Mouse (Mus musculus) heart, embryonic 11.5 days (tissue): ENCODE measurements around the gene Rnf39. TPM values are rescaled to one million over a fixed set of nuclear protein-coding genes. Genes with fewer than 3 reads are reported as not detected.

Source experiments
- ATAC-seq: fragments of 200-750 bp; cut with Nextera tagmentation; replicated peaks from 2 replicates; pipeline ENCODE4 v1.8.0; 2017; ENCODE audit warnings: moderate library complexity; ENCODE audit not compliant: insufficient number of reproducible peaks, low FRiP score, low TSS enrichment
- H3K27ac ChIP-seq: fragments of 300-500 bp; sonication (generic); 2 replicates; pipeline ENCODE4 v1.5.1; 2014; ENCODE audit warnings: mild to moderate bottlenecking, low read depth, low read length
- H3K27me3 ChIP-seq: fragments of 300-500 bp; sonication (generic); 2 replicates; pipeline ENCODE4 v1.6.1; 2014; ENCODE audit warnings: mild to moderate bottlenecking, low read length, mixed read lengths; ENCODE audit not compliant: control insufficient read depth, insufficient read depth
- H3K36me3 ChIP-seq: fragments of 300-500 bp; sonication (generic); 2 replicates; pipeline ENCODE4 v1.6.1; 2014; ENCODE audit warnings: mild to moderate bottlenecking, low read length, moderate library complexity, mixed read lengths; ENCODE audit not compliant: control insufficient read depth, insufficient read depth
- H3K4me1 ChIP-seq: fragments of 300-500 bp; sonication (generic); 2 replicates; pipeline ENCODE4 v1.6.1; 2014; ENCODE audit warnings: low read length; ENCODE audit not compliant: control insufficient read depth, insufficient read depth
- H3K4me2 ChIP-seq: fragments of 300-500 bp; sonication (generic); 2 replicates; pipeline ENCODE4 v1.6.1; 2014; ENCODE audit warnings: mild to moderate bottlenecking, moderate library complexity
- H3K4me3 ChIP-seq: fragments of 300-500 bp; sonication (generic); 2 replicates; pipeline ENCODE4 v1.5.1; 2014; ENCODE audit warnings: low read depth, low read length
- H3K9ac ChIP-seq: fragments of 300-500 bp; sonication (generic); 2 replicates; pipeline ENCODE4 v1.6.1; 2014; ENCODE audit warnings: mild to moderate bottlenecking, low read depth, low read length, moderate library complexity
- H3K9me3 ChIP-seq: fragments of 300-500 bp; sonication (generic); replicated peaks from 2 replicates; pipeline ENCODE4 v1.6.1; 2016; ENCODE audit warnings: low read length; ENCODE audit not compliant: control insufficient read depth
- WGBS: fragments of 180-500 bp; shearing (Covaris S2); extraction: QIAGEN DNeasy Blood & Tissue Kit; methylation state at CpG from one replicate; pipeline ENCODE4 v1.1.7; 2014; ENCODE audit not compliant: insufficient replicate concordance; 5-methylcytosine and 5-hydroxymethylcytosine counted together
- polyA plus RNA-seq: library from polyadenylated mRNA; unstranded; fragments of >200 nt; fragmentation: Nextera tagmentation; extraction: Ambion mirVana; gene quantifications from 2 replicates; pipeline ENCODE4 v1.2.1, GENCODE M21; 2014

Gene Rnf39
- polyA plus RNA-seq = 0.10 and 0.17 TPM in 2 replicates

DNA sequence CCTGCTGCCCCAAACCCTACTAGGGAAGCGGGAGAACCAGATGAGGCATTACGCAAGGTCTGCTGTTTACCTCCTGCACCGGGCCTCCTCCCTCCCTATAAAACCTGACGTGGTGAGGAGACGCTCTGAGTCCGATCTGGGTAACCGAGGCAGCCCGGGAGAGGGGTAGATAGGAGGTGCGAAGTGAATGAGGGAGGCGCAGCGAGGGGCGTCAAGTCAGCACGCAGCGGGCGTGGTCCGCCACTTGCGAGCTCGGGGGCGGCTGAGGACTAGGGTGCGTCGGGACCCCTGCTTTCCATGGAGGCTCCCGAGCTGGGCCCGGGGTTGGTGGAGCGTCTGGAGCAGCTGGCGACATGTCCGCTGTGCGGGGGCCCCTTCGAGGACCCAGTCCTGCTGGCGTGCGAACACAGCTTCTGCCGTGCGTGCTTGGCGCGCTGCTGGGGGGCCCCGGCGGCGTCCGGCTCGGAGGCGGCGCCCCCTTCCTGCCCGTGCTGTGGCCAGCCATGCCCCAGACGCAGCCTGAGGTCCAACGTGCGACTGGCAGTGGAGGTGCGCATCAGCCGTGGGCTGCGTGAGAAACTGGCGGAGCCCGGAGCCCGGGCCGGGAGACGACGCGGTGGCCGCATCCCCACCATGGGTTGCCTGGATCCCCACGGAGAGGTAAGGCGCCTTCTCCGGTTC is at the start of gene Rnf39:
Rnf39 (plus strand) TSS at position 128 of the 681 bp plus-strand sequence.
- H3K4me3 ChIP-seq = peak within 1 kb of the TSS; percentile 42
- H3K9me3 ChIP-seq = no peaks in the 10 kb centered on the region
- peaks cover 68% of the 10 kb centered on the region for H3K27me3 ChIP-seq
- H3K9ac ChIP-seq = no peak within 1 kb of the TSS
- peaks cover 14% of the 10 kb centered on the region; the same call in 1 of the 2 replicates for H3K4me1 ChIP-seq
- WGBS = 2% methylated on average over 59 of the region's 59 CpGs
- no peak within 1 kb of the TSS for H3K27ac ChIP-seq
- ATAC-seq = no peak
- H3K4me2 ChIP-seq = peak within 1 kb of the TSS; percentile 74
- H3K36me3 ChIP-seq = no peaks in the 10 kb centered on the region

GRCm38 (mm10) chr17:36893387-36893786 is 49.3 kb upstream of the Rnf39 start:
- Histone ChIP-seq H3K27ac (no peak overlapping the region), H3K36me3 (no peaks in the 10 kb centered on the region), H3K4me1 (no peaks in the 10 kb centered on the region), H3K9me3 (no peaks in the 10 kb centered on the region), H3K27me3 (peaks cover 7% of the 10 kb centered on the region; the same call in 1 of the 2 replicates), H3K4me2 (no peak overlapping the region), H3K9ac (no peak overlapping the region), H3K4me3 (no peak overlapping the region)
- 45% methylated on average over 5 of the region's 5 CpGs for WGBS
- ATAC-seq = no peak

- Histone ChIP-seq H3K4me3 (no peak overlapping the region), H3K4me2 (no peak overlapping the region), H3K9me3 (no peaks in the 10 kb centered on the region), H3K27ac (no peak overlapping the region), H3K9ac (no peak overlapping the region), H3K27me3 (no peaks in the 10 kb centered on the region), H3K4me1 (no peaks in the 10 kb centered on the region), H3K36me3 (no peaks in the 10 kb centered on the region)
- 93% methylated on average over 1 of the region's 1 CpGs for WGBS
- no peak for ATAC-seq
Measured at GRCm38 (mm10) chr17:36896583-36896982, 46.1 kb upstream of the Rnf39 start.

GRCm38 (mm10) chr17:36897065-36897464 is 45.7 kb upstream of the Rnf39 start:
- no peak overlapping the region for H3K27ac ChIP-seq
- H3K4me2 ChIP-seq = no peak overlapping the region
- no peak overlapping the region for H3K4me3 ChIP-seq
- H3K9ac ChIP-seq = no peak overlapping the region
- no peaks in the 10 kb centered on the region for H3K9me3 ChIP-seq
- no peaks in the 10 kb centered on the region for H3K36me3 ChIP-seq
- no peaks in the 10 kb centered on the region for H3K4me1 ChIP-seq
- H3K27me3 ChIP-seq = no peaks in the 10 kb centered on the region
- ATAC-seq = no peak

- Histone ChIP-seq H3K36me3 (no peaks in the 10 kb centered on the region), H3K4me2 (no peak within 1 kb of the TSS), H3K9ac (no peak within 1 kb of the TSS), H3K27ac (no peak within 1 kb of the TSS), H3K4me3 (no peak within 1 kb of the TSS), H3K27me3 (no peaks in the 10 kb centered on the region), H3K9me3 (no peaks in the 10 kb centered on the region), H3K4me1 (no peaks in the 10 kb centered on the region)
- WGBS = 64% methylated on average over 6 of the region's 6 CpGs
- no peak for ATAC-seq
Measured at GRCm38 (mm10) chr17:36897552-36898205, 45.0 kb upstream of the Rnf39 start, which contains the start of gene Trim31. Gene Trim31, plus strand, starts transcription at chr17:36898118.

DNA sequence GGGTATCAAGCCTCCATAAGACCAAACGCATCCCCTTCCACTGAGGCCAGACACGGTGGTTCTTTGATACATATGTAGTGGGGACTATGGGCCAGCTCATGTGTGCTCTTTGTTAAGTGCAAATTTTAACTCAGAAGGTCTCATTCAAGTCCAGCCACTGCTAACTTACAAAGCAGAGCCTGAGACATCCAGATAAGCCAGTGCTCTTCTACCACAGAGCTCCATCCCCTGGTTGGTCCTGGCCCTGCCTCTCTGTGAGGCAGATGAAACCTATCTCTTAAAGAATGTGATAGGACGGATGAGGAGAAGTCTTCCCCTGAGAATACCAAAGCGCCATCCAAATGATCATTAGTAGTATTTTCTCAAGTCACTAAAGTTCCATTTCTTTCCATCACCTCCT is 43.3 kb upstream of the Rnf39 start:
- no peak overlapping the region for H3K27ac ChIP-seq
- no peak overlapping the region for H3K9ac ChIP-seq
- WGBS = 75% methylated on average over 4 of the region's 4 CpGs
- H3K9me3 ChIP-seq = no peaks in the 10 kb centered on the region
- no peaks in the 10 kb centered on the region for H3K36me3 ChIP-seq
- no peak overlapping the region for H3K4me3 ChIP-seq
- H3K4me2 ChIP-seq = no peak overlapping the region
- H3K27me3 ChIP-seq = no peaks in the 10 kb centered on the region
- no peak for ATAC-seq
- H3K4me1 ChIP-seq = no peaks in the 10 kb centered on the region

GRCm38 (mm10) chr17:36900001-36900400 is 42.7 kb upstream of the Rnf39 start:
- H3K4me2 ChIP-seq = no peak overlapping the region
- no peaks in the 10 kb centered on the region for H3K9me3 ChIP-seq
- ATAC-seq = no peak
- H3K9ac ChIP-seq = no peak overlapping the region
- H3K27me3 ChIP-seq = no peaks in the 10 kb centered on the region
- H3K4me1 ChIP-seq = no peaks in the 10 kb centered on the region
- H3K36me3 ChIP-seq = no peaks in the 10 kb centered on the region
- no peak overlapping the region for H3K4me3 ChIP-seq
- WGBS = 74% methylated on average over 5 of the region's 5 CpGs
- H3K27ac ChIP-seq = no peak overlapping the region

DNA sequence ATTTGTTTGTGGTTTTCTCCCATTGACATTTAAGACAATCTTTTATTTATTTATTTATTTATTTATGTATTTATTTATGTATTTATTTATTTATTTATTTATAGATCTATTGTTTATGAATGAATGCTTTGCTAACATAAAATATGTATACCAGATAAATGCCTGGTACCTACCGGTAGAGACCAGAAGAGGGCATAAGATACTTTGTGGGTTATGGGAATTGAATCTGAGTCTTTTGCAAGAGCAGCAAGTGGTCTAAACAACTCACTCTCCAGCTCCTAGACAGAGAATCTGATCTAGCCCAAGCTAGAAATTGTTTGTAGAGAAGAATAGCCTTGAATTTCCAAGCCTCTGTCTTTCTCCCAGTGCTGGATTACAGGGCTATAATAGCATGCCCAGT is 42.0 kb upstream of the Rnf39 start:
- H3K4me3 ChIP-seq = no peak overlapping the region
- H3K4me1 ChIP-seq = no peaks in the 10 kb centered on the region
- H3K9me3 ChIP-seq = no peaks in the 10 kb centered on the region
- 29% methylated on average over 1 of the region's 1 CpGs for WGBS
- no peak for ATAC-seq
- no peak overlapping the region for H3K27ac ChIP-seq
- no peaks in the 10 kb centered on the region for H3K36me3 ChIP-seq
- no peak overlapping the region for H3K9ac ChIP-seq
- no peaks in the 10 kb centered on the region for H3K27me3 ChIP-seq
- no peak overlapping the region for H3K4me2 ChIP-seq

- H3K9me3 ChIP-seq = no peaks in the 10 kb centered on the region
- no peak overlapping the region for H3K27ac ChIP-seq
- H3K36me3 ChIP-seq = no peaks in the 10 kb centered on the region
- no peaks in the 10 kb centered on the region for H3K4me1 ChIP-seq
- 59% methylated on average over 3 of the region's 3 CpGs for WGBS
- H3K27me3 ChIP-seq = no peaks in the 10 kb centered on the region
- no peak for ATAC-seq
- H3K4me2 ChIP-seq = no peak overlapping the region
- no peak overlapping the region for H3K9ac ChIP-seq
- H3K4me3 ChIP-seq = no peak overlapping the region
Measured at GRCm38 (mm10) chr17:36903651-36904050, 39.1 kb upstream of the Rnf39 start.
